Mouse (Mus musculus): ENCODE data around the gene Rcn3. TPM values are rescaled to one million over a fixed set of nuclear protein-coding genes. Genes with fewer than 3 reads are reported as not detected.

Gene Rcn3
- polyA plus RNA-seq, 1 experiment from 2014 or later, result 520 TPM

DNA sequence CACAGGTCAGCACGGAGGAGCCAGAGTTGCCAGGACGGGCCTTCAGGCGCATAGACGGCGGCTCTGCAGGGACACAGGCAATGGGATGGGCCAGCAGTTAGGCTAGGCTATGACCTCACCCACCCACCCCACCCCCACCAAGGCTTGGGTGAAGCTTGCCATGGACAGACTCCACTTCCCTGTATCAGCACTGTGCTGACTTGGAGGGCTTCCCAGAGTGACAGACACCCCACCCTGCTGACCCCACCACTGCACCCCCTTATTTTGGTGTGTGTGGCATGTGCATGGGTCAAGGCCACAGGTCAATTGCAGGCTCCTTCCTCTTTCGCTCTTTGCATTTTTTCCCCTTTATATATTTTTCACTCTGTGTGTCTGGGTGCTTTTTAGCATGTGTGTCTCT, 3.3 kb upstream of the Rcn3 start:
- no peaks in the 10 kb centered on the region for H3K9me3 ChIP-seq (replicated peaks)

DNA sequence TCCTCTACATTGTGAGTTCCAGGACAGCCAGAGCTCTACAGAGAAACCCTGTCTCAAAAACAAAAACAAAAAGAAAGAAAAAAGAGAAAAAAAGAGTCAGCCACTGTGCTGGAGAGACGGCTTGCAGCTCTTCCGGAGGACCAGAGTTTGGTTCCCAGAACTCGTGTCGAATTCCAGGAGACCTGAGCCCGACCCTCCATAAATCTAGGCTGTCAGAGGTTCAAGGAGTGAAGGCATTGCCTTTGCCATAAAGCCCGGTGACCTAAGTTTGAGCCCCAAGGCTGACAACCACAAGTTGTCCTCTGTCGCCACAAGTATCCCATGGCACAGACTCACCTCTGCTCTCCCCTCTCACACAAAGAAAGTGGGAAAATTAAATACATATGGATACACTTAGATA, 2.1 kb upstream of the Rcn3 start:
- Histone ChIP-seq H3K9ac (no peak overlapping the region), H3K27me3 (no peaks in the 10 kb centered on the region), H3K4me2 (replicated peaks) (no peak overlapping the region), H3K9me3 (replicated peaks) (no peaks in the 10 kb centered on the region), H3K36me3 (peaks cover 12% of the 10 kb centered on the region; the same call in 1 of the 2 replicates), H3K27ac (replicated peaks) (peak overlapping the region; percentile 90), H3K4me3 (replicated peaks) (no peak overlapping the region), H3K4me1 (peaks cover 23% of the 10 kb centered on the region)
- ATAC-seq (ENCODE audit: insufficient number of reproducible peaks, low FRiP score, low TSS enrichment, low read depth), result no peak
- WGBS, result 28% methylated on average over 7 of the region's 7 CpGs

More for the DNA sequence above, 3.3 kb upstream of the Rcn3 start:
- Histone ChIP-seq H3K4me3 (replicated peaks) (no peak overlapping the region), H3K27ac (replicated peaks) (0 out of 2 replicates have a peak overlapping the region, but pooled peaks have one; percentile 11), H3K27me3 (no peaks in the 10 kb centered on the region), H3K36me3 (peaks cover 12% of the 10 kb centered on the region; the same call in 1 of the 2 replicates), H3K9ac (no peak overlapping the region), H3K4me2 (replicated peaks) (no peak overlapping the region), H3K4me1 (peaks cover 16% of the 10 kb centered on the region)
- ATAC-seq (ENCODE audit: insufficient number of reproducible peaks, low FRiP score, low TSS enrichment, low read depth), result no peak
- WGBS, result 76% methylated on average over 6 of the region's 6 CpGs

DNA sequence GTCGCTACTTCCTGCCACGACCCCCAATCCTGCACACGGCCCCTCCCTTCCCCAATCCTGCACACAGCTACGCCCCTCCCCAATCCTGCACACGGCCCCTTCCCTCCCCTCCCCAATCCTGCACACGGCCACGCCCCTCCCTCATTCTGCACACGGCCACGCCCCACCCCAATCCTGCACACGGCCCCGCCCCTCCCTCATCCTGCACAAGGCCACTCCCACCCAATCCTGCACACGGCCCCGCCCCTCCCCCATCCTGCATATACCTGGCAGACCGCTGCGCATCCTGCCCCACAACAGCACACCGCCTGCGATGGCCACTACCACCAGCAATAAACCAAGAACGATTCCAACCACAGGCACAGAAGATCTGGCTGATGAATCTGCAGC, 1.5 kb upstream of the Rcn3 start:
- Histone ChIP-seq H3K27ac (replicated peaks) (peak overlapping the region; percentile 90), H3K27me3 (no peaks in the 10 kb centered on the region), H3K36me3 (peaks cover 17% of the 10 kb centered on the region), H3K4me1 (peaks cover 23% of the 10 kb centered on the region), H3K4me2 (replicated peaks) (0 out of 2 replicates have a peak overlapping the region, but pooled peaks have one; percentile 23), H3K9ac (no peak overlapping the region), H3K9me3 (replicated peaks) (no peaks in the 10 kb centered on the region), H3K4me3 (replicated peaks) (no peak overlapping the region)
- 30% methylated on average over 18 of the region's 18 CpGs for WGBS
- no peak for ATAC-seq (ENCODE audit: insufficient number of reproducible peaks, low FRiP score, low TSS enrichment, low read depth)

DNA sequence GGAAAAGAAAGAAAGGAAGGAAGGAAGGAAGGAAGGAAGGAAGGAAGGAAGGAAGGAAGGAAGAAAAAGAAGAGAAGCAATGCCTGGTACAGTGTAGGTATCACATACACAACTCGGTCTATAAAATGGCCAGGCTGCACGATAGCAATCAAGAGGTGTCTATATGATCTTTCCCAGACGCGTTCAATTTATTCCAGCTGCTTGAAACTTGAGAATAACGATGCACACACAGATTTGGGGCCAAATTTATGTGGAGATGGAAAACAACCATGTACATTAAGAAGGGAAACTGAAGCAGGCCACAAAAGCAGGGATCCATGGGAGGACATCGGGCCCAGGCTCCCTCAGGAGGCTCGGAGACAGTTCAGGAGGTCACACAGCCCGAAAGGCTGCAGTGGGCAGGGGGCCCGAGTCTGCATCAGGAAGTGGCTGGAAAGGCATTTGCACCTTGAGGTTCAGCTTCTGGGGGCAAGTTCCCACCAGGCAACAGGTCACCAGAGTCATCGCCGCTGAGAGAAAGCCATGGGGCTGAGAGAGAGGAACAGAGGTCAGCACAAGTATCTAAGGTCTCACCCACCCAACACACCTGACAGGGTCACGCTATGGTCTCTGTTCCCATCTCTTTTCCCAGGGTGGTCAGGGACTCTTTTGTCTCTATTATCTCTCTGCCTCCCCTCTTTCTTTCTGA, 951 bp upstream of the Rcn3 start:
- ATAC-seq (ENCODE audit: insufficient number of reproducible peaks, low FRiP score, low TSS enrichment, low read depth), result no peak
- H3K36me3 ChIP-seq, result peaks cover 22% of the 10 kb centered on the region
- H3K9ac ChIP-seq, result no peak overlapping the region
- H3K4me3 ChIP-seq (replicated peaks), result no peak overlapping the region
- H3K4me1 ChIP-seq, result peaks cover 23% of the 10 kb centered on the region
- H3K27ac ChIP-seq (replicated peaks), result peak overlapping the region; percentile 90
- no peaks in the 10 kb centered on the region for H3K9me3 ChIP-seq (replicated peaks)
- no peaks in the 10 kb centered on the region for H3K27me3 ChIP-seq
- peak overlapping the region; percentile 23; the same call in 1 of the 2 replicates for H3K4me2 ChIP-seq (replicated peaks)
- WGBS, result 32% methylated on average over 12 of the region's 12 CpGs

DNA sequence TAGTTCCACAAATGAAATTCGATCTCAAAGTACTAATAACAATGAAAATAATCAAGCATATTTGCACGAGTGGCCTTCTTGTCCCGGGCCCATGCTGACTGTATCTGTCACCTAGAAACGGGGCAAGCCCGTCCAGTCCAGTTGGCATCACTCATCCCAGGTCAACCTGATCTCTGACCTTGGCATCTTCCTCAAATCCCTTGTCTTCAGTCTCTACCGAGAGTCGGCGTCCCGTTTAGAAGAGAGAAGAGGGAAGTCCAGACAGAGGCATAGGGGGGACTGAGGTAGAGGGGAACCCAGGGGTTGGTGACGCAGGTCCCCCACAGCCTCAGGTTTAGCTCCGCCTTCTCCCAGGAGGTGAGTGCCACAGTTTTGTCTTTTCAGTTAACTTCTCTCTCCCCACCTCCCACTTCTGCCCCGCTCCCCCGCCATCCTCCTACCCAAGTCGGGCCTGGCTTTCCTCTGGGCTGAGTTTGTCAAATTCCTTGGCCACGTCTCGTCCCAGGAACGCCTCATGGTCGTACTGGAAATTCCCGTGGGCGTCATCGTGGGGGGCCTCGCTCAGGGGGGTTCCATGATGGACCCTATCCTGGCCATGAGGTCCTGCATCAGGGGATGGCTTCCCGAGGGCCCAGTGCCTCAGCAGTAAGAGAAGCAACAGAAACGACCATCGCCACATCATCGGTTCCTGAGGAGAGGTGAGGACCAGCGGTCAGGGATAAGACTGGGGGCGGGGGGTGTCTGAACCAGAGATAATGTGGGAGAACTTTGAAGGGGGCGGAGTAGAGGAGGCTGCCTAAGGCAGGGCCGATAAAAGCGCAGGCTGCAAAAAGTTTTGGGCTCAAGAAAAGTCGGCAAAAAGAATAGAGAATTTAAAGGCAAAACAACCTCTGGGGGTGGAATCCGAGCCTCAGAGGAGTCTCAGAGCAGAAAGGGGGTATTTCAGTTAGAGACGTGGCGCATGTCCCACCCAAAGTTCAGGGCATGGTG, 725 bp downstream of the Rcn3 start:
- Histone ChIP-seq H3K4me3 (replicated peaks) (peak overlapping the region; percentile 58), H3K27me3 (no peaks in the 10 kb centered on the region), H3K9me3 (replicated peaks) (no peaks in the 10 kb centered on the region), H3K4me2 (replicated peaks) (peak overlapping the region; percentile 61), H3K36me3 (peaks cover 28% of the 10 kb centered on the region), H3K27ac (replicated peaks) (peak overlapping the region; percentile 93), H3K4me1 (peaks cover 23% of the 10 kb centered on the region), H3K9ac (peak overlapping the region; percentile 69)
- whole genome bisulfite sequencing, result 8% methylated on average over 35 of the region's 35 CpGs
- peak; percentile 52 for ATAC-seq (ENCODE audit: insufficient number of reproducible peaks, low FRiP score, low TSS enrichment, low read depth)

DNA sequence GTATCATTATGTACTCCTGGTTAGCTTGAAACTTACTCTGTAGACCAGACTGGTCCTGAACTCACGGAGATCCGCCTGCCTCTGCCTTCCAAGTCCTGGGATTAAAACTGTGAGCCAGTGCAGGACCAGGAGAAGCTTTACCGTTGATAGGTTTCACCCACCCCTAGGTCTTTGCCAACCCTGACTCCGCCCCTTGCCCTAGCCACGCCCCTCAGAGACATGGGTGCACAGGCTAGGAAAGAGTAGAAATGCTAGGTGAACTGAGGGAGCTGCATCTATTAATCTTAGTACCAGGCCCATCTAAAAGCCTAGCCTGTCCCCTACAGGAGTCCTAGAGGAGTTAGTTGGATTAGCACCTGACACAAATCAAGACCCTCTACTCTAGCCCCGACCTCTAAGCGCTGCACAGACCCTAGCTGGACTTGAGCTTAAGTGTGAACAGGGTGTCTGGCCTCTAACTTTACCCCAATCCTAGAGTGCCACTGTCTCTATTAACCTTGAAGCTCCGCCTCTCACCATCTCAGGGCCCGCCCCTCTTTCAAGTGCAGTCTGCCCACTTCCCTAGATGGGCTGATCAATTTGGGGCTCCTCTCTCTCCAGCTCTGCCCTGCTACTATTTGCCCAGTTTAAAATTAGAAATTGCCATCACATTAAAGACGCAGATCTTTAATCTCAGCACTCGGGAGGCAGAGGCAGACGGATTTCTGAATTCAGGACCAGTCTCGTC, 1.6 kb downstream of the Rcn3 start:
- 70% methylated on average over 13 of the region's 13 CpGs for WGBS
- Histone ChIP-seq H3K27me3 (no peaks in the 10 kb centered on the region), H3K4me2 (replicated peaks) (peak overlapping the region; percentile 61), H3K9ac (peak overlapping the region; percentile 69; the same call in 1 of the 2 replicates), H3K4me1 (peaks cover 23% of the 10 kb centered on the region), H3K36me3 (peaks cover 36% of the 10 kb centered on the region), H3K4me3 (replicated peaks) (peak overlapping the region; percentile 58), H3K9me3 (replicated peaks) (no peaks in the 10 kb centered on the region), H3K27ac (replicated peaks) (peak overlapping the region; percentile 93)
- no peak for ATAC-seq (ENCODE audit: insufficient number of reproducible peaks, low FRiP score, low TSS enrichment, low read depth)

DNA sequence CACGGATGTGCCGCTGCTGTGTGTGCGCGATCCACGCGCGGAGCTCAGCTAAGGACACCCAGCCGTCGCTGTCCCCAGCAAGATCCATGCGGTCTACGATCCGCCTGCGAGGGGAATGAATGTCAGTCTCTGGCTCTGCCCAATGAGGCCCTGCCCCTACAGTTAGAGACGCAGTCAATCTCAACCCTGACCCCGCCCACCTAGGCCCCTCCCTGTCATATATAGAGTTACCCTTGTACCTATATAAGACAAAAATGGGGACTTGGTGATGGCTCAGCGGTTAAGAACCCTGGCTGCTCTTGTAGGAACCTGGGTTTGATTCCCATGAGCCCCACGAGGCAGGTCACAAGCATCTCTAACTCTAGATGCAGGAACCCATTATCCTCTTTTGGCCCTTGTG, 3.4 kb downstream of the Rcn3 start:
- Histone ChIP-seq H3K9ac (no peak overlapping the region), H3K27me3 (no peaks in the 10 kb centered on the region), H3K4me3 (replicated peaks) (no peak overlapping the region), H3K4me2 (replicated peaks) (no peak overlapping the region), H3K4me1 (peaks cover 22% of the 10 kb centered on the region), H3K36me3 (peaks cover 54% of the 10 kb centered on the region), H3K9me3 (replicated peaks) (no peaks in the 10 kb centered on the region), H3K27ac (replicated peaks) (no peak overlapping the region)
- 92% methylated on average over 17 of the region's 17 CpGs for WGBS
- no peak for ATAC-seq (ENCODE audit: insufficient number of reproducible peaks, low FRiP score, low TSS enrichment, low read depth)

DNA sequence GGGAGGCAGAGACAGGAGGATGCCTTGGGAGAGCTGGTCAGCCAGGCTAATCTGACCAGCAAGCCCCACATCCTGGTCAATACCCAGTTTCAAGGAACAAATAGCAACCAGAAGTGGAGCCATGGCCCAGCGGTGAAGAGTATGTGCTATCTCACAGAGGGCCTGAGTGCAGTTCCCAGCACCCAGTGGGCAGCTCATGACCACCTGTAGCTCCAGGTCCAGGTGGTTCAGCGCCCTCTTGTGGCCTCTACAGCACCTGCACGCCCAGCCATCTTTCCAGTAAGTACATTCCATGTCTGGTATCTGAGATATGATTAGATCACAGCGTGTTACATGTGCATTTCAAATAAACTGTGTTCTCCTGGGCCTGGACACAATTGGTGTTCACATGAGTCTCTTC, 5.9 kb downstream of the Rcn3 start:
- no peak overlapping the region for H3K9ac ChIP-seq
- H3K27ac ChIP-seq (replicated peaks), result no peak overlapping the region
- no peak for ATAC-seq (ENCODE audit: insufficient number of reproducible peaks, low FRiP score, low TSS enrichment, low read depth)
- H3K4me2 ChIP-seq (replicated peaks), result no peak overlapping the region
- H3K4me1 ChIP-seq, result peaks cover 31% of the 10 kb centered on the region
- H3K27me3 ChIP-seq, result no peaks in the 10 kb centered on the region
- H3K9me3 ChIP-seq (replicated peaks), result no peaks in the 10 kb centered on the region
- H3K4me3 ChIP-seq (replicated peaks), result no peak overlapping the region
- H3K36me3 ChIP-seq, result peaks cover 71% of the 10 kb centered on the region
- 77% methylated on average over 4 of the region's 4 CpGs for WGBS

DNA sequence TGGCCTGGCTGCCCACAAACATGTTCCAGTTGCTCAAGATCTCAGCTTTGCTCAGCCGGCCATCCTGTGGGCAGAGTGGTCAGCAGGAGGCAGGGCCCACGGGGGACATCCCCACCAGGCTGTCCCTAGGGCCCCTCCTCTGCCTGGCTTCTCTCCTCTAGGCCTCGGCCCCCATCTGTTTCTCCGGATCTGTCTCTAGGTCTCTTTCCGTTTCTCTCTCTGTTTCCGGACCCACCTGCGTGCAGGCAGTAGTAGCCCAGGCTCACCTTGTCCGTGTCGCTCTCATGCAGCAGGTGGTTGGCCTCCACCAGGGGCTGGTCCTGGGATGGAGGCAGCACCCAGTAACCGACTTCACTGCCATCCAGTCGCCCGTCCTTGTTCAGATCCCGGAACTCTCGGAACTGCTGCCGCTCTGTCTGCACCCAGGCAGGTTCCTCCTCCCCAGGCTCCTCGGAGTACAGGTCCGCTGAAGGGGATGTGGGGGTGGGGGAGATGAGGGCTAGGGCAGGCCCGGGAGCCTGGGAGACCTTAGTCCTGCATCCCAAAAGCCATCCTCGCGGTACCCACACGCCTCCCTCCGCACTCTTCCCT, 8.6 kb downstream of the Rcn3 start:
- peaks cover 68% of the 10 kb centered on the region for H3K36me3 ChIP-seq
- WGBS, result 84% methylated on average over 20 of the region's 22 CpGs
- H3K27ac ChIP-seq (replicated peaks), result peak overlapping the region; percentile 77
- 0 out of 2 replicates have a peak overlapping the region, but pooled peaks have one; percentile 8 for H3K4me2 ChIP-seq (replicated peaks)
- H3K4me3 ChIP-seq (replicated peaks), result no peak overlapping the region
- peaks cover 25% of the 10 kb centered on the region for H3K4me1 ChIP-seq
- no peaks in the 10 kb centered on the region for H3K9me3 ChIP-seq (replicated peaks)
- ATAC-seq (ENCODE audit: insufficient number of reproducible peaks, low FRiP score, low TSS enrichment, low read depth), result no peak
- no peaks in the 10 kb centered on the region for H3K27me3 ChIP-seq
- no peak overlapping the region for H3K9ac ChIP-seq

DNA sequence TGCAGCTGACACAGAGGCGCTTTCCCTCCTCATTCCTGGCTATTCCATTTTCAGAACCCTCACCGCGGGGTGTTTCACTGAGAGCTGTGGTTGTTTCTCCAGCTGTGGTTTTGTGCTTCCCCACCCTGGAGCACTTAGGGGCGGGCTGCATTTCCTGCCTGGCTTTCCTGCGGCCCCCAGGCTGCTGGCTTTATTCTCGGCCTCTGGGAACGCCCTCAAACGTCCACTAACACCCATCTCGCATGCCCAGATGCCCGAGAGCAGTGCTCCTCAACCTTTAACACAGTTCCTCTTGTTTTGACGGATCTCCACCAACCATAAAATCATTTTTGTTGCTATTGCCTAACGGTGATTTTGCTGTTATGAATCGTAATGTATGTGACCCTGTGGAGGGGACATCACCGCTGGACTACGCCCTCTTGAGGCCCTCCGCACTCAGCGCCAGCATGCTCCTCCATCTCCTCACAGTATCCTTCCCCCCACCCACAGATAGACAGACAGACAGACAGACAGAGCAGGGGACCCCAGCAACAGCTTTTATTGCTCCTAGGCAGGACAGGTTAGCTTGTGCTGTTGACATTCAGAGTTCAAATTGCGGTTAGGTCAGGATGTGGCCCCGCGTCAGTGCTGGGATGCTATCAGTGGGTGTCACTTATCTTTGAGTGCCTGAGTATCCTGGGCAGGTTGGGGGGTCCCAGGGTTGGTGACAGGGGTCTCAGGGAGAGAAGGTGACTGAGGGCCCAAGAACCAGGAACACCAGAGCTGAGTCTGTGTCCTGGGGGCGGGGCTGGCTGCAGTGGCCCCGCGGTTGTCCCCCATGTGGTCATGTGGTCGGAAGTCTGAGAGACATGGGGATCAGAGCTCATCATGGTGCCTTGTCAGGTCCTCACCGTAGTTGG, 9.4 kb downstream of the Rcn3 start:
- Histone ChIP-seq H3K27ac (replicated peaks) (peak overlapping the region; percentile 77), H3K27me3 (no peaks in the 10 kb centered on the region), H3K4me3 (replicated peaks) (no peak overlapping the region), H3K9ac (no peak overlapping the region), H3K4me1 (peaks cover 25% of the 10 kb centered on the region), H3K9me3 (replicated peaks) (no peaks in the 10 kb centered on the region), H3K36me3 (peaks cover 63% of the 10 kb centered on the region), H3K4me2 (replicated peaks) (peak overlapping the region; percentile 8; the same call in 1 of the 2 replicates)
- peak; percentile 44; the same call in 1 of the 2 replicates for ATAC-seq (ENCODE audit: insufficient number of reproducible peaks, low FRiP score, low TSS enrichment, low read depth)
- WGBS, result 61% methylated on average over 25 of the region's 25 CpGs
